Mouse (Mus musculus): Measurements from ENCODE around the gene Abcg5. TPM values are rescaled to one million over a fixed set of nuclear protein-coding genes. Genes with fewer than 3 reads are reported as not detected.
A peak's percentile ranks its signal among the peaks of the same experiment; 100 is the strongest.

Abcg5 gene
- total RNA-seq, 2 experiments from 2014 or later: not detected

GRCm38 (mm10) chr17:84685286-84685685 lies 2.5 kb upstream of the Abcg5 start:
- no peak for DNase-seq

GRCm38 (mm10) chr17:84684284-84684683 lies 1.5 kb upstream of the Abcg5 start:
- DNase-seq: no peak

DNA sequence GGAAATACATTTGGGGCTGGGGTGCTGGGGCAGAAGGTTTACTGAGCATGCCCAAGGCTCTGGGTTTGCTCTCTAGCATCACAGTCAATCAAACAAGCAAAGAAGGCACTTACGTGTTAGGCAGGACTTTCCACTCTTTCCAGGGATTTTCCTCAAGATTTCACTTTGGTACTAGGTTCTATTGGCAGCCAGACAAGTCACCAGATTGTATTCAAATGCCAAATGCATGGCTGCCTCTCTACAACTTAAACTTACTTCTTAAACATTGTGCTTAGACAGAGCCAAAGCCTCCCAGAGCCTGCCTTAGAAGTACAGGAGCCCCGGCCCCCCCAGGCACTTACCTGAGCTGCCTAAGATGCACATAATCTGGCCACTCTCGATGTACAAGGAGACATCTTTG lies 1.1 kb downstream of the Abcg5 start:
- DNase-seq: no peak

GRCm38 (mm10) chr17:84677595-84677994 lies 5.2 kb downstream of the Abcg5 start:
- DNase-seq: no peak

- peak; percentile 22 to 31 for DNase-seq
Observed at GRCm38 (mm10) chr17:84675951-84676366, 6.9 kb downstream of the Abcg5 start, which contains the start of gene Abcg8. TSS of gene Abcg8 (plus strand) at chr17:84676302.

DNA sequence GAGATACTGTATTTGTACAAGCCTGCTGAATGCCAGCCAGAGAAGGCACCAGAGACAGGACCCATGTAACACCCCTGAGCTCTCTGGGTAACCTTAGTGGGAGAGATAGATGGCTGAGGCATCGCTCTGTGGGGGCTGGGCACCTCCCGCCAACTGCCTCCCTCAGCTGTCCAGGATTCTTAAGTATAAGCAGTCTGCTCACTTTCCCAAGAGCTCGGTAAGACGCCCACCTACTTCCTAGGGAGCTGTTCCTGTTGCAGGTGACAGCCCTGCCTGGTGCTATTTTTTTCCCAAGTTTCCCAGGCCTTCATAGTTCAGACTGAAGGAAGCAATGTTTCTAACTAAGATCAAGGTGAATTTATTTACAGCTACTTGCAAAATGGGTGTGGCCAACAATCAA lies 7.6 kb downstream of the Abcg5 start:
- DNase-seq: no peak

GRCm38 (mm10) chr17:84674048-84674447 lies 8.8 kb downstream of the Abcg5 start:
- DNase-seq: no peak

DNA sequence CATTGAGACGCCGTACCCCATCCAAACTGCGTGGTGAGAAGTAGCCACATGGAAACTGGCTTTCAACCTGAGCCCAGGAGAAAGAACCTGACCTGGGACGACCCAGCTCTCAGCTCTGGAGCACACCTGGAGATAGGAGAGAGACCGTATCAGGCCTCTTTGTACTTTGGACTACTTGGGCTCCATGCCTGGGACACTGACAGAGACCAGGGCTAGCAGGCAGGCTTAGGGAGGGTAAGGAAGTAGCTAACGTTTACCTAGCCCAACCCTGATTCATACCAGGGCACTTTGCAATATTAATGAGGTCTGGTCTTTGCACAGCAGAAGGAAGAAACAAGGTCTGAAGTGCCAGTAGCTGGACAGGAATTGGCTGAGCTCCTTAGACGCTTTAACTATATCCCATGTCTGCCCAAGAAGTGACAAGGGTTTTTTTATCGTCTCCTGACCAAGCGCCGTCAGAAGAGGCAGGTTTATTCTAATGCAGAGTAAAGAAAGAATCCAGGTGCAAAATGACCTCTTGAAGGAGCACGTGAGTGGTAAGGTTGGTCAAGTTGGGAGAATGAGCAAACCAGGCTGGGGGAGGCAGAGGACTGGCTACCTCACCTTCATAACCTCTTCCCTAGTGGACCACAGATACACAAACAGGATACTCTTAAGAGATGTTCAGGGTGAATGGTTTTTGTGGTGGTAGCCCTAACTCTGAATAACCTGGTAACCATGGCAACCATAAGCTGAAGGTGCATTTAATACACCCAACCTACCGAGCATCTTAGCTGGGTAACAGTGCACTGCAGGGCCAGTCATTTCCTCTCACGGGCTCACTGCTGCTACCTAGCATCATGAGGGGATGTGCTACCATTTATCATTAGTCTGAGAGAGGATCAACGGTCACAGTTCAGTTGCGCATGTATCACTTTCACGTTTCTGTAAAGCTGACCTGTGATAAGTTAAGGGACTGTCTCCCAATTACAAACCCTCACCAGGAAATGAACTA lies 10.1 kb downstream of the Abcg5 start:
- no peak for DNase-seq

DNA sequence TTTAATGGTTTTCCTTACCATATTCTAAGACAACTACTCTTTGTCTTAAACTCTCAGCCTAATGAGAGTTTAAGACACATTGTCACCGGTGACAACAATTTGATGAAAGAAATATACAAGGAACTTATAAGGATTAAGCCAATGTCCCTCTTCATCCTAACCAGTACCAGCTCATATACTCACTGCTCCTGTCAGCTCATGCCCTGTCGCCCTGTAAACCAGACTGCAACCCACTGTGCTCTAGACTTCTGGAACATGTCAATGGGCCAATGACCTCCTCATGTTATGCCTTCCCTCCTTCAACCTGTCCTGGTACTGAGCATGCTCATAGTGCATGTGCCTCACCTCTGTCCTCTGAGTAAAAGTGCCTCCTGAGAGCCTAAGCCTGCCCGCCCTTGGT lies 15.0 kb downstream of the Abcg5 start:
- DNase-seq: no peak

DNA sequence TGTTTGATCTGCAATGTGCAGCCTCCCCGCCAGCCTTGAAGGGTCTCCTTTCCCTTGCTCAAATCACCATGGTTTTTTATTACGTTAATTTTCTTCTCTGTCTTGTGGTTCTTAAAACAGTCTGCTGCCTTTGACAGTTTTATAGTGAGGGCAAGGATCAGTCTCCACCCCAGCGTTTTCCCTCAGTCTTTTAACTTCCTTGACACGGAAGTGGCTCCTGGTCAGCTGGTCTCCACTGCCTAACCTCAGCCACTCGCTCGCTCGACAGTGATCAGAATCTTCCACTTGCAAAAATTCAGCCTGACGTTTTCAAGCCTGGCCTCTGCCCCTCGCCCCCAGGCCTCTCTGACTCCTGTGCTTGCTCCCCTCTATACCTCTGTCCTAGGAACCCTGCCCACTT lies 17.1 kb downstream of the Abcg5 start:
- DNase-seq: no peak

- no peak for DNase-seq
Observed at GRCm38 (mm10) chr17:84665053-84665452, 17.8 kb downstream of the Abcg5 start.

DNA sequence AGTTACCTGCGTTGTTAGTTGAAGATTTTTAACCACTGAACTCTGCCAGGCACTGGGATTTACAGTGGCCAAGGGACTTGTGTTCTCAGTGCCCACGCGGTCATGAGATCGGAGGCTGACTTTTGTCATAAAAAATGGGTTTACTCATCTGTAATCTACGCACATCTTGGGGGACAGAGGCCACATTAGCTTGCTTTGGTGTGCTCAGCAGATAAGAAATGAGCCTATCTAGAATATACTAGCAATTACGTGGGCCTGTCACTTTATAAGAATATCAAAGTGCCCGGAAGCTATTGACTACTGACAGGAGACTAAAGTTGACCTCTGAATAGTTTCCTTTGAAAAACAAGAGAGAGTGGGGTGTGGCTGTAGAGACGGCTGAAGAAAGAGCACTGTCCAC lies 23.9 kb downstream of the Abcg5 start:
- no peak for DNase-seq

GRCm38 (mm10) chr17:84658195-84658594 lies 24.6 kb downstream of the Abcg5 start:
- DNase-seq: no peak

DNA sequence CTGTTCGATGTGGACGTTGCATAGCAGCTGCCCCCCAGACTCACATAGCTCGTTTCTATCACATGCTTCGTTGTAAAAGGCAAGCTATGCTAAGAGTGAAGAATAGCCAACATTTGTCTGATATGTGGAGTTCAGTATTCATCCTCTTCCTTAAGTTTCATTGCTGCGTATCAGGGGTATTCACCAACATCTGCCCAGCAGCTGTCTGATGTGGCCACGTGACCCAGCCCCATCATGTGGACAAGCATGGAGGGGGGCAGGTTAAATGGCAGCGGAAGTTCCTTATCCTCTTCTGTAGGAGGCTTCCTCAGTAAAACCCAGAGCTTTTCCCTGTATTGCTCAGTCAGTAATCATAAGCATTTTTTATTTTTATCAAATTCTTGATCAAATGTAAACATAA lies 25.0 kb downstream of the Abcg5 start:
- DNase-seq: no peak

DNA sequence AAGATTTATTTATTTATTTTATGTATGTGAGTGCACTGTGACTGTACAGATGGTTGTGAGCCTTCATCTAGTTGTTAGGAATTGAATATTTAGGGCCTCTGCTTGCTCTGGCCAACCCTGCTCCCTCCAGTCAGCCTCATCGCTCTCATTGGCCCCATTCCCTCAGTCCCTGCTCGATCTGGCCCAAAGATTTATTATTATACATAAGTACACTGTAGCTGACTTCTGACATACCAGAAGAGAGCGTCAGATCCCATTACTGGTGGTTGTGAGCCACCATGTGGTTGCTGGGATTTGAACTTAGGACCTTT lies 25.4 kb downstream of the Abcg5 start:
- no peak for DNase-seq

GRCm38 (mm10) chr17:84656653-84657421 lies 26.0 kb downstream of the Abcg5 start:
- no peak for DNase-seq

DNA sequence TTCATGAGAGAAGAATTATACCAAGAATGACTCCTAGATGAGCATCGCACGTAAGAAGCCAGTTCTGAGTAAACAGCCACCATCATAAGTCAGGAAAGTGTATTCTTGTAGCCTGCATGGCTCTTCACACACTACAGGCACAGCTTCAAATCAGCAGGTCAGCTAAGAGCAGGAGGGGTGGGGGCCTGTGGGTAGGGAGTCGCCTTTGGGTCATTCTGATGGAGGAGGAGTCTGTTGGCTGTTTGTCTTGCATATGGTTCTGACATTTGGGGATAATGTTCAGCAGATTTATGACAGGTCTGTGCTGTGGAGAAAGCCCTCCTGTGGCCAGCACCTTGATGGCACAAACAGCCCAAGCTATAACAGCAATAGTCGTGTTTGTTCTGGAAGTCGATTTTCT lies 26.6 kb downstream of the Abcg5 start:
- DNase-seq: no peak

DNA sequence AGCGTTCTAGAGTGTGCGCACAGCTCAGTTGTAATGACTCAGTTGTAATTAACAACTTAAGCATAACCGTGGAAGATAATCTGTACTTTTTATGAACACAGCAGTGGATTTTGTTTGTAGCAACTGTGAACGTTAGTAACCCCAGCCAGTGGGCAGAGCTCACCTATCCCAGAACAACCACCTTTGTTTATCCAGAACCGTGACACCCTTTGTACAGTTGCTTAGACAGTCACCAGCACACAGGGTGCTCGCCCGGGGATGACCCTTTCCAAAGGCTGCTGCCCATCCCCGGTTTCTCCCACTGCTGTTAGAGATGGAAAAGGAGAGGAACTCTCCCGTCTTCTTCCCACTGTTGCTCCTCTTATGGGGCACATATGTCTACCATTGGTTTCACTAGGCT lies 29.3 kb downstream of the Abcg5 start:
- no peak for DNase-seq

DNA sequence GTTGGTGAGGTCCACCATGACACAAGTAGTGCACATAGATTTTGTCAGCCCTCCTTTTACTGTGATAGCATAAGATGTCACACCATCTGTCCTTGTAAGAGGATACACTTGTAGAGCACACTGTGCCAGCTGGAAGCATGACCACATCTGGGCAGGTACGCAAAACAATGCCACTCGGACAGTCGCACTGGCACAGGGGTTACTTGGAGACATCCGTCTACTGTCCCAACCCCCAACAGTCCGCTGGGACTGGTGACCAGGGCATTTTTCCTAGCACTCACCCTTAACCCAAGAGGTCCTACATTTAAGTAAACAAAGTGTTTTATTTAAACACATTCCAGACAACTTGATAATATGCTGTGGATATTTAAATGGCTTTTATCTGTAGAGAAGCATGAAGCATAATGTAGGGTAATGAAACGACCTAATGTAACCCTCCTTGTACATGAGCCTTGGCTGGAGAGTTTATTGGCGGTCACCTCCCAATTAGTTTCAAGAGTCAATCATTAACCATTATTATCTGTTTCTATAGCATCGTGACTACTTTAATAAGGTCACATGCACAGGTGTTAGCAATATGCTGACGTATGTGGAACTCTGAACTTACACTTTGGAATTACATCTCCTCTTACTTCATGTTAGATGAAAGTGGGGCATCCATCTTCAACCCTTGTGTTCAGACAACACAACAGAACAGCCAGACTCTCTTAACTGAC lies 32.4 kb downstream of the Abcg5 start:
- DNase-seq: no peak

- no peak for DNase-seq
Observed at GRCm38 (mm10) chr17:84647630-84648029, 35.2 kb downstream of the Abcg5 start.

DNA sequence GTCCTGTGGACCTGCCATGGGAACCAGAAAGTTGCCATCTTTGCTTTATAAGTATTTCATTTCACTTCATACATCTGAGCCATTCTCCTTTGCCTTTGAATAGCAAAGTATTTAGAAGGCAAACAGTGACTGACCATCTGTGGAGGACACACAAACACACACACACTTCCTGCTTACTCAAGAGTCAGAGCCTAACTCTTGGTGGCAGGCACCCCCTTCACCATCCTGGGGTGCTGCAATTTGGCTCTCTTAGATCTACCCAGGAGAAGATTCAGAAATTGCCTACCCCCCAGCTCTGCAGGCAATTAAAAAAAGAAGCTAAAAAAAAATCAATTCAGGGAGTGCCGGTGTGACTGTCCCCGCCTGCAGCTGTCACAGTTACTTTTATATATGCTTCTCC lies 36.3 kb downstream of the Abcg5 start:
- no peak for DNase-seq

DNA sequence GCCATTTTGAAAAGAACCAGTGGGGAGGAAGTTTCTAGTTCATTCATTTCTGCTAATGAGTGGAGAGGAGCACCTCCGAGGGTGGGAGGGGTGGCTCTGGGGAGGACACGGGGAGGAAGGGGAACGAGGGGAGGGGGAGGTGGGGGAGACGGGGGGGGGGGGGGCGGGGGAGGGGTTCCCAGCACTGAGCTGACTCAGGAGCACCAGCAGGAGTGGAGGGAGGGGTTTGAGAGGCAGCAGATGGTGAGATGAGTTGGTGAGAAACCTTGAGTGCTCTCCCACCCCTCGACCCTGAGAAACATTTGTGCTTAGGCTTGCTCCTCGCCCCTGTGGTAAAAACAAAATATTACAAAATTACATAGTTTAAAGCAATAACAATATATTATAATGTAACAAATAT lies 36.9 kb downstream of the Abcg5 start:
- DNase-seq: no peak

GRCm38 (mm10) chr17:84645119-84645518 lies 37.7 kb downstream of the Abcg5 start:
- no peak for DNase-seq
